Mouse (Mus musculus) lung, adult 2 months (tissue): ENCODE data around the gene Nop10. TPM values are rescaled to one million over a fixed set of nuclear protein-coding genes. Genes with fewer than 3 reads are reported as not detected.

Source experiments
- DNase-seq: peaks from one replicate; pipeline ENCODE4 v3.0.0; 2022
- H3K4me1 ChIP-seq: fragments of 200-500 bp; 2 replicates; pipeline ENCODE4 v1.6.1; 2011; ENCODE audit warnings: low read length; ENCODE audit not compliant: control insufficient read depth, insufficient read depth
- H3K4me3 ChIP-seq: fragments of 200-500 bp; replicated peaks from 2 replicates; pipeline ENCODE3; 2011; ENCODE audit warnings: low read depth, mild to moderate bottlenecking, control low read depth, low read length; ENCODE audit errors: extremely low read depth
- CTCF ChIP-seq: fragments of 200-500 bp; IDR thresholded peaks from 2 replicates; pipeline ENCODE4 v1.5.1; 2011; ENCODE audit warnings: mild to moderate bottlenecking, low read length, control low read depth; ENCODE audit not compliant: insufficient read depth
- POLR2A ChIP-seq: fragments of 200-500 bp; IDR thresholded peaks from 2 replicates; pipeline ENCODE4 v1.6.1; 2011; ENCODE audit warnings: low read depth, mild to moderate bottlenecking, control low read depth, low read length, borderline replicate concordance; ENCODE audit errors: extremely low read depth
- WGBS: fragments of 180-500 bp; shearing (Covaris S2); methylation state at CpG from one replicate; pipeline ENCODE4 v1.1.7; 2018; 5-methylcytosine and 5-hydroxymethylcytosine counted together
- polyA plus RNA-seq: library from polyadenylated mRNA; depleted of rRNA; stranded (reverse); fragments of >200 nt; gene quantifications from 2 replicates; pipeline ENCODE4 v1.2.3, GENCODE M21; 2012; rRNA removed

Nop10 gene
- polyA plus RNA-seq = 40.3 and 50.4 TPM in 2 replicates

DNA sequence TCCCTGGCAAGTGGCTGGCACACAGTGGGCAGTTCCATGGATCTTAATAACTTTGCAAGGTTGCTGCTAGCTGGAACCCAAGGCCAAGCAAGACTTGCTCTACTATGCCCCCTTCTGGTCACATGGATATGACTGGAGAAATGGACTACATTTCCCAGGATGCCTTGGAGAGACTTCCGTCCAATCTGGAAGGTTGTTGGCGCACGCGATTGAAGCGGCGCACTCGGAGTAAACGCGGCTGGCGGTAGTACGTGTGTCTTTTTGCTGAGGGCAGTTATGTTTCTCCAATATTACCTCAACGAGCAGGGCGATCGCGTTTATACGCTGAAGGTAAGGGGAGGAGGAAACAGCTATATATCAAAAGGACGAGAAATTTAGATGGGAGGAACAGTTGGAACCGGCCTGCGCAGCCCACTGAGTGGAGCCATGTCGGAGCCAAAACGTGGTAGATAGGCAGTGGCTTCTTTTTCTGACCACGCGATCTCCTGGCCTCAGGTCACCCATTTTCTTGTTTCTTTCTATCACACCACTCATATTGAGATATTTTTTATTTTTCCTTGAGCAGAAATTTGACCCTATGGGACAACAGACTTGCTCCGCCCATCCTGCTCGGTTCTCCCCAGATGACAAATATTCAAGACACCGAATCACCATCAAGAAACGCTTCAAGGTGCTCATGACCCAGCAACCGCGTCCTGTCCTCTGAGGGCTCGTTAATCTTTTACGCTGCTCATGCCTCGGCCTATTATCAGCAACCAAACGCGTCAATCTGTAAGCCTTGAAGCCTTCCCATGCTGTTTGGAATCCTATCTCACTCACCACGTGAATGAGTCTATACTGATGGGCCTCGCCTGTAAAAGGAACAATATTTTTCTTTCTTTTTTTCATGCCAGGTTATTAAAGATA lies at the start of gene Nop10:
Gene Nop10 (plus strand): TSS at position 179 of the 906 bp plus-strand sequence.
- peak; percentile 78 for DNase-seq
- TF ChIP-seq CTCF (peak; percentile 70), POLR2A (peak; percentile 98)
- peak within 1 kb of the TSS; percentile 87 for H3K4me3 ChIP-seq
- peaks cover 4% of the 10 kb centered on the region; the same call in 1 of the 2 replicates for H3K4me1 ChIP-seq
- under 1% methylated on average over 36 of the region's 36 CpGs for WGBS

DNA sequence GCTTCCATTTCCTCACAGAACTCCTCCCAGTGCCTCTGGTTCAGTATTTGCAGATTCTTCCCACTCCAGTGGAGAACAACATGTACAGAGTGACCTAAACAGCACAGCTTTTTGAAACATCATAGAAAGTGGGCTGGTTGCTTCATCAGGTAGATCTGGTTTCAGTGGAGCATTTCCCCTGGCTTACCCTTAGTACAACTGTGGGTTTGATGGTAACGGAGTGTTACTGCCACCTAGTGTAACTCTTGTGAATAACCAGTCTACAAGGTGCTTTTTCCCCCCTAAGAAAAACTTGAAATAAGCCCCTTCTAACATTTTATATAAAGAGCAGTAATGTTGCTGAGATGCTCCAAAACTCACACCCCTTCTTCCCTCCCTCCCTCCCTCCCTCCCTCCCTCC lies 45.7 kb upstream of the Nop10 start:
- Histone ChIP-seq H3K4me1 (no peaks in the 10 kb centered on the region), H3K4me3 (no peak overlapping the region)
- TF ChIP-seq POLR2A (no peak), CTCF (peak; percentile 33; the same call in 1 of the 2 replicates)
- DNase-seq = no peak
- WGBS = 9% methylated on average over 1 of the region's 1 CpGs

DNA sequence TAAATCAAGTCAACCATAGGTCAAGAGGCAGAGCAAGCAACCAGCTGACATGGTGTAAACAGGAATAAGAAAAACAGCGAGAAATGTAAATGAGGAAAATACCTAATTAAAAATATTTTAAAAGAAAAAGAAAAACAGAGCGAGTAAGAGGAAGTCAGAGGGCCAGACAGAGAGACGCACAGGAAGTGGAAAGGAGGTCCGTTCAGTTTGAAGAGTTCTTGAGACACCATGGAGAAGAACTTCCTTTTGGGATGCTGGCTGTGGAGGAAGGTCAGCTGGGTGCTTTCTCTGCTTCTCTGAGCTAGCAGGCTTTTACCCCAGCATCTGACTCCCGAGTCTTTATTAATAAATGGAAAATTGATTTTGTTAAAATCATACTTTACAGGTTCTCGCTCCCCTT lies 44.1 kb upstream of the Nop10 start:
- H3K4me3 ChIP-seq = no peak overlapping the region
- no peaks in the 10 kb centered on the region for H3K4me1 ChIP-seq
- TF ChIP-seq POLR2A (no peak), CTCF (no peak)
- DNase-seq = no peak
- 45% methylated on average over 6 of the region's 6 CpGs for WGBS

DNA sequence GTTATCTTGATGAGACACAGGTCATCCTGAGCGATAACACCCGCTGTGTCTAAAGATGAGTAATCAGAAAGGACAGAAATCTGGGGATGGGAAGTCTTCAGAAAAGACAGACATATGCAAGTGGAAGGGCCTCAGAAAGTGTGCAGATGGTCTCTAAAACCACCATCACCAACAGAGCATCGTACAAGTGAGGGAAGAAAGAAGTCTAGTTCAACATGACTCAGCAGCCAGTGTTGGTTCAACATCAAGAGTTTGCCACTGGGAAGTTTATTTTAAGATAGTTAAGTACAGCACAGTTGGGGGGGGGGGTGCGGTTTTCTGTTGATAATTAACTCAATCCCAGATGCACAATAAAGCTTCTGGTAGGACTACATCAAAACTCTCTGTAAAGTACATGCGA lies 40.8 kb upstream of the Nop10 start:
- 77% methylated on average over 5 of the region's 5 CpGs for WGBS
- no peak for DNase-seq
- TF ChIP-seq CTCF (no peak), POLR2A (no peak)
- no peaks in the 10 kb centered on the region for H3K4me1 ChIP-seq
- no peak overlapping the region for H3K4me3 ChIP-seq

GRCm38 (mm10) chr2:112222607-112223006 lies 39.1 kb upstream of the Nop10 start:
- Histone ChIP-seq H3K4me1 (no peaks in the 10 kb centered on the region), H3K4me3 (no peak overlapping the region)
- no peak for DNase-seq
- WGBS = 43% methylated on average over 5 of the region's 5 CpGs
- TF ChIP-seq CTCF (no peak), POLR2A (no peak)

- 54% methylated on average over 4 of the region's 4 CpGs for WGBS
- DNase-seq = no peak
- Histone ChIP-seq H3K4me1 (no peaks in the 10 kb centered on the region), H3K4me3 (no peak overlapping the region)
- TF ChIP-seq CTCF (no peak), POLR2A (no peak)
These were observed 37.4 kb upstream of the Nop10 start for GRCm38 (mm10) chr2:112224356-112224755.

- DNase-seq = no peak
- WGBS = 50% methylated on average over 1 of the region's 1 CpGs
These were observed 29.1 kb upstream of the Nop10 start for GRCm38 (mm10) chr2:112232623-112233022.

GRCm38 (mm10) chr2:112236620-112237019 lies 25.1 kb upstream of the Nop10 start:
- Histone ChIP-seq H3K4me3 (no peak overlapping the region), H3K4me1 (no peaks in the 10 kb centered on the region)
- WGBS = 81% methylated on average over 2 of the region's 2 CpGs
- no peak for TF ChIP-seq POLR2A
- TF ChIP-seq CTCF = no peak
- no peak for DNase-seq

More at GRCm38 (mm10) chr2:112232623-112233022, 29.1 kb upstream of the Nop10 start:
- H3K4me3 ChIP-seq = no peak overlapping the region
- H3K4me1 ChIP-seq = no peaks in the 10 kb centered on the region
- TF ChIP-seq CTCF = no peak
- no peak for TF ChIP-seq POLR2A

GRCm38 (mm10) chr2:112238006-112238405 lies 23.7 kb upstream of the Nop10 start:
- WGBS = 13% methylated on average over 4 of the region's 4 CpGs

GRCm38 (mm10) chr2:112239212-112239934 lies 22.4 kb upstream of the Nop10 start, which contains the start of gene Lpcat4:
TSS of gene Lpcat4 (plus strand) at chr2:112239468.
- TF ChIP-seq POLR2A = peak; percentile 44; the same call in 1 of the 2 replicates
- peak; percentile 55 for TF ChIP-seq CTCF
- WGBS = under 1% methylated on average over 94 of the region's 94 CpGs
- peak; percentile 88 for DNase-seq

More at GRCm38 (mm10) chr2:112238006-112238405, 23.7 kb upstream of the Nop10 start:
- Histone ChIP-seq H3K4me1 (no peaks in the 10 kb centered on the region), H3K4me3 (no peak overlapping the region)
- TF ChIP-seq CTCF (no peak), POLR2A (no peak)
- no peak for DNase-seq

More at GRCm38 (mm10) chr2:112239212-112239934, 22.4 kb upstream of the Nop10 start, which contains the start of gene Lpcat4:
- H3K4me3 ChIP-seq = peak within 1 kb of the TSS; percentile 81
- H3K4me1 ChIP-seq = no peaks in the 10 kb centered on the region
